Mouse (Mus musculus): ENCODE measurements around the gene H2-T3.
"Not testable (repeated sequence)": the region's sequence is repeated elsewhere in the genome, so short reads cannot be mapped to it uniquely, and the experiment has no call there.

Gene H2-T3

DNA sequence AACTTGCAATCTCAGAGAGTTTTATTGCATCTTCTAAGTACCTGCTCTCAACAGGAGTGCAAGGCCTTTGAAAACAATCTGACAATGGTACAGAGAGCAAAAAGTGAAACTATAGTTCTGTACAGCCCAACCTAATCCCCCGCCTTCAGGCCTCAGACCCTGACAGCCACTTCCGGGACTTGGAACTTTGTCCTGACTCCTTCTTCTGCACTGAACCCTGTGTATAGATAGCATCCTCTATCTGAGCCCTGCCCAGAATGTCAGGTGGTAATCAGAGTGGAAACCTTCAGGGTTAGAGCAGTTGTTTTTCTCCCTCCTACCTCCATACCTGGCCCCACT, at the start of gene H2-T3:
Gene H2-T3, minus strand, starts transcription at position 119 of the 339 bp plus-strand sequence.
- in situ Hi-C loops (cut with MseI, MboI), result loop anchor here (10.0 kb wide), 1 partner anchor 125 kb away; no protein-coding TSS in a partner anchor

DNA sequence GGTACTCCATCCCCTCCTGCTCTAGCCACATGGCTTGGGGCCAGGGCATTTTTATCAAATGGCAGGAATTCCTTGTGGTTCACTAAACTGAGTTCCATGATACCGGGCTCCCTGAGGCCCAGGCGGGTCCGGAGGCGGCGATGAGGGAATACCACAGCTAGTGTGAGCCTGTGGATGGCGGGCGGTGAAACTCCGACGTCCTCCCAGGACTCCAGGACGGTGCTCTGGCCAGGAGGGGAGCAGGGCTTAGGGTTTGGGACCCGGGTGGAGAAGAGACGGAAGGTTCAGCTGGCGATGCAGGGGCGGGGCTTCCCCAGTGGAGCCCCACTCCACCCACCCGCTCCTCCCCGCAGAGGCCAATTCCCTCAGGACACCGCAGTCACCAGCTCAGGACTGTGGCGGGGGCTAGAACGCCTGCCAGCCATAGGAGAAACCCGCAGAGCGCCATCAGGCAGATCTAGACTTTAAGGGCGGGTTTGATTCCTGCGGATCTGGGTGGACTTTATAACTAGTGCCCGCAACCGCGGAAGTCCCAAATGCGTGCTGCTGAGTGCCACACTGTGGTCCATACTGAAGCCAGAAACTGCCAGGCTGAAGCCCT, 47.3 kb upstream of the H2-T3 start:
- in situ Hi-C loops (cut with MseI, MboI), result no loop called here

DNA sequence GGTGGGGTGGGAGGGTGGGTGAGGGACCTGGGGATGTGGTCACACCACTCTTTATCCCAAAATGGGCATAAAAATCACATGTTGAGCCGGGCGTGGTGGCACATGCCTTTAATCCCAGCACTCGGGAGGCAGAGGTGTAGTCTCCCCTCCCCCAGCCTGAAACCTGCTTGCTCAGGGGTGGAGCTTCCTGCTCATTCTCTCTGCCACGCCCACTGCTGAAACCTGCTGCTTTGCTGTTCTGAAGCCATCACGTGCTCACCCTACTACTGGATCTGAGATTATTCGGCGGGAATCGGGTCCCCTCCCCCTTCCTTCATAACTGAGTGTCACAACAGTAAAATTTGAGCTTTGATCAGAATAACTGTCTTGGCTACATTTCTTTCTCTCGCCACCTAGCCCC, 45.2 kb upstream of the H2-T3 start:
- in situ Hi-C loops (cut with MseI, MboI), result not testable (repeated sequence)

DNA sequence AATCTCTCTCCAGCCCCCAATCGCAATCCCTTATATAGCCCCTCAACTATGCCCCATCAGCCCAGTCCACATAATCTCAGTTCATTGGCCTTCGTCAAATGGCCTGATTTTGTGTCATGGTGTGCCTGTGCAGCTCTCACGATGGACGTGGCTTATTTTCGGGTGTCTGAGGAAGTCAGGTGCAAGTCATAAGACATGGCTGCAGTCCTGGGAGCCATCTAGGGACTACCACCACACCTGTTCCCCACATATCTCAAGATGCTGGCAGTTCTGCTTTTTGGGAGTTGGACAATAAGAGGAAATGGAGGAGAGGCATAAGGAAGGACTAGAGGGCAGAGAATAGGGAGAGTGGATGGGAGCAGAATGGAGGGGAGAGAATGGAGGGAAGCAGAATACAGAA, 43.5 kb upstream of the H2-T3 start:
- in situ Hi-C loops (cut with MseI, MboI), result no loop called here

GRCm38 (mm10) chr17:36231318-36231717, 41.2 kb upstream of the H2-T3 start:
- in situ Hi-C loops (cut with MseI, MboI), result no loop called here

DNA sequence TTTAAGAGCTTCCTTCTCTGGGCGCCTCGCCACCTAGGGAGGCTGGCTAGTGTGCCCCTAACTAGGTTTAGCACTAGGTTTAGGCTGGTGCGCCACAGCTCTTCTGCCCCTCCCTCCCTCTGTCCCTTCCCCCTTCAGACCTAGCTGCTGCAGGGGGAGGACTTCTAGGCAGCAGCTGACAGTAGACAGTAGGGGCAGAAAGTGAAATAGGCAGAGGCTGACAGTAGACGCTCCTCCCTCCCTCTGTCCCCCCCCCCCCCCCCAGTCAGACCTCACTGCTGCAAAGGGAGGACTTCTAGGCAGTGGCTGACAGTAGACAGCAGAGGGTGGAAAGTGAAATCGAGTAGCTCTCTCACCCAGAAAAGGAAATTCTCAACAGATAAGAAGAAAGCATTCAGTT, 39.0 kb upstream of the H2-T3 start:
- in situ Hi-C loops (cut with MseI, MboI), result no loop called here

- in situ Hi-C loops (cut with MseI, MboI), result no loop called here
Measured at GRCm38 (mm10) chr17:36226921-36227320, 36.8 kb upstream of the H2-T3 start.

DNA sequence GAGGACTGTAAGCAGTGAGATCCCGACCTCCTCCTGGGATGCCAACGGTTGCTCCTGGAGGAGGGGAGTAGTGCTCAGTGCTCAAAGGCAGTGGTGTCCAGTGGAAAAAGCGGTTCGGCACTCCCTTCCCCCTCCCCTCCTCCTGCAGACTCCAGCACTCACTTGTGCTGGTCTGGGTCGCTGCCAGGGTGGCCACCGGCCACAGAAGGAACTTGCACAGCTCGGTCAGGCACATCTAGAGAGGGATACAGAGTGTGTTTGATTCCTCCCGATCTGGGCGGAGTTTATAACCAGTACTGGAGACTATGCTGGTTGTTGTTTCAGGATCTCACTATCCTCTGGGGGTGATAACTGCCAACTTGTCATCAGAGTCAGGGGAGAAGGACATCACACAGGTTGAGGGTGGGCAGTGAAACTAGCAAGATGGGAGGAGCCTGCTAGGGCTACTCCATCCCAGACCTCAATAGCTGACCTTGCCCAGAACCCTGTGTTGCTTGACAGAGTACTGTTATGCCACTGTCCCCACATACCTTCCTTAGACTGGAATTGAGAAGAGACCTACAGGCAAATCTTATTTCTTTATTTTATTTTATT, 35.2 kb upstream of the H2-T3 start:
- in situ Hi-C loops (cut with MseI, MboI), result no loop called here

GRCm38 (mm10) chr17:36224451-36224850, 34.4 kb upstream of the H2-T3 start:
- in situ Hi-C loops (cut with MseI, MboI), result no loop called here

DNA sequence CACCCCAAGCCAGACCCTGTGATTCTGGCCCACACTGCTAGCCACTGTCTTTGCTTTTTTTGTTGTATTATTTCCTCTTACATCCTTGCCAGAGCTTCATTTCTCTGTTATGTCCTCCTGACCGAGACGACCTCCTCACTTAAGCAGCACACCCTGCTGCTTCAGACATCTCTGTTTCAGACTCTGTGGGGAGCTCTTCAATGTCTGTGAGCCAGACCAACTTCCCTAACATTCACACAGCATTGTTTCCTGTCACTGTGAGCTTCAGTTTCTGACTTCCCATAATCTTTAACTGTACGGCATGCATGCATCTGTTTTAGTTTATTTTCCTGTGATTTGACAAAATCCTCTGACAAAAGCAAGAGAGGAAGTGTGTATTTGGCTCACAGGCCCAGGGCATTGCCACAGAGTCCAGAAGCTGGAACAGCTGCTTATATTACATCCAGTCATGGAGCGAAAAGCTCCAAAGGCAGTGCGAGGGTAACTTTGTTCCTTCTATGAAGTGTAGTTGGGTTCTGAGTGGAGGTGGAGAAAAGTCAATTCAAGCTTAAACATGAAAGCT, 28.6 kb upstream of the H2-T3 start:
- in situ Hi-C loops (cut with MseI, MboI), result no loop called here

GRCm38 (mm10) chr17:36215586-36215985, 25.5 kb upstream of the H2-T3 start:
- in situ Hi-C loops (cut with MseI, MboI), result no loop called here

DNA sequence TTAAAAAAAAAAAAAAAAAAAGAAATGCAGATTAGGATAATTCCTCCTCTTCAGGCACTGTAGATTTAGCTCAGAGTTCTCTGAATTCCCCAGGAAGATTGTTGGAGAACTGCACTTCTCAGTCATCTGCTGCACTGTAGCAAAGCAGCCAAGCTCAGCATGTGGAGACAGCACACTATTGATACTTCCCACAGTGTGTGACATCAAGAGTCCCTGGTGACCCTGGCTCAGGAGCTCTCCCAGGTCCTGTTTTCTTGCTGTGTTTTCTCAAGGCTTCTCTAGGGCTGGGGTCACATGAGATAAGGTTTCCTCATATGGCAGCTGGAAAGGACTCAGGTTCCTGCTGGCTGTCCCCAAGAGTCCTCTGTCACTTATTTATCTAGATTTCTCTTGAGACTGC, 16.8 kb upstream of the H2-T3 start:
- in situ Hi-C loops (cut with MseI, MboI), result no loop called here

GRCm38 (mm10) chr17:36205862-36206261, 15.8 kb upstream of the H2-T3 start:
- in situ Hi-C loops (cut with MseI, MboI), result no loop called here

GRCm38 (mm10) chr17:36205456-36205855, 15.4 kb upstream of the H2-T3 start:
- in situ Hi-C loops (cut with MseI, MboI), result no loop called here

DNA sequence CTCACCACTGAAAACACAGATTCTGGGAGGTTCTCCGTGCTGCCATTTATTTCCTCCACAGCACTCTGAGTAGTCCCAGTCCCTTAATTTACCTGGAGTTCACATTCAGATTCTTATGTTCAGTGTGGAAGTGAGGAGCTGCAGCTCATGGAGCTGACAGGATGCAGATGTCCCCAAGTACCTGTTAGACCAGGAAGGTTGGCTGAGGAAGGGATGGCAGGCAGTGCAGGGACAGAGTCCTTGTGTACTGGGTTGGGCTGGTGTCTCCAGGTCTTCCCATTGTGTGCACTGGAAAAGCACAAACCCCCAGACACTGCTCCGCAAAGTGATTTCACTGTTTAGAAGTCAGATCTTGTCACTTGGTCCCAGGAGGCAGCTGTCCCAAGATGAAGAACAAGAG, 11.8 kb upstream of the H2-T3 start:
- in situ Hi-C loops (cut with MseI, MboI), result no loop called here

GRCm38 (mm10) chr17:36198317-36198716, 8.2 kb upstream of the H2-T3 start:
- in situ Hi-C loops (cut with MseI, MboI), result loop anchor here (10.0 kb wide), 1 partner anchor 134 kb away; no protein-coding TSS in a partner anchor

GRCm38 (mm10) chr17:36194471-36194870, 4.4 kb upstream of the H2-T3 start:
- in situ Hi-C loops (cut with MseI, MboI), result loop anchor here (10.0 kb wide), 1 partner anchor 130 kb away; no protein-coding TSS in a partner anchor

DNA sequence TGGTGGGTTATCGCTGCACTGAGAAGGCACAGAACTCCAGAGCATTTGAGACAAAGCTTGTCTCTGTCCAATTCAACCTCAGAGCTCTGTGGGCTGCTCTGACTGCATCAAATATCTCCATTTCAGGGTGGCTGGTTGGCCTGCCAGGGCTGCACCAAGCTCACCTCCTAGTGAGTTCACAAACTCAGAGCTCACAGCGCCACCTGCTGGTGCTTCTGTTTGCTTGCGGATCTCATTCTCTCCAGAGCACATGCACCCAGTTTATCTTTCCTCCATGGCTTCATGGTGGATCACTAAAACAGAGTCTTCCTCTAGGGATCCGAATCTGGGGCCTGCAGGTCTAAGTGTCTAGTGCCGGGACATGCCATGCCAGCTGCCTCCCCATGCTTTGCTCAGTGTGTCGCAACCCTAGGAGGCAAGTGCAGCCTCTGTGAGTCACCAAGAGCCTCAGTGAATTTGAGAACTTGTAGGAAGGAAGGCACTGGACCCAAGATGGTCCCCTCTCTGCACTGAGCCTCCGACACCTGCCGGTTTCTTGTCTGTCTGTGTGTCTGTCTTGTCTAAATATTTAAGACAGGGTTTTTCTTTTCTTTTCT, 3.6 kb upstream of the H2-T3 start:
- in situ Hi-C loops (cut with MseI, MboI), result loop anchor here (10.0 kb wide), 1 partner anchor 129 kb away; no protein-coding TSS in a partner anchor

DNA sequence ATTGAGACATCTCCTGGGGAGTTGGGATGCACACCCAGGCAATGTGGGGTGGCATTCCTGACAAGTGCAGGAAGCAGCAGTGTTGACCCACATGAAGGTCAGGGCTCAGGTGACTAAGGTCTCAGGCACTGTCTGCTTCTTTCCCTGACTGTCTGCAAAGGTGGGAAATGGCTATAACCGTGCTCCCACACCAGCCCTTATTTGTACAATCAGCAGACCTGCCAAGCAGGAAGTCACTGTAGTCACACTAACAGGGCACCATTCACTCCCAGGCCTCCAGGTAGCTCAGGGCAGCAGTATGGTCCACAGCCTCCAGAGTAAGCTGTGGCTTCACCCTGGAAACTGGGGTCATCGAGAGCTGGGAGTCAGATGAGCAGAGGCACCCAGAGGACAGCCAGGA, 2.3 kb upstream of the H2-T3 start:
- in situ Hi-C loops (cut with MseI, MboI), result loop anchor here (10.0 kb wide), 1 partner anchor 128 kb away; no protein-coding TSS in a partner anchor

DNA sequence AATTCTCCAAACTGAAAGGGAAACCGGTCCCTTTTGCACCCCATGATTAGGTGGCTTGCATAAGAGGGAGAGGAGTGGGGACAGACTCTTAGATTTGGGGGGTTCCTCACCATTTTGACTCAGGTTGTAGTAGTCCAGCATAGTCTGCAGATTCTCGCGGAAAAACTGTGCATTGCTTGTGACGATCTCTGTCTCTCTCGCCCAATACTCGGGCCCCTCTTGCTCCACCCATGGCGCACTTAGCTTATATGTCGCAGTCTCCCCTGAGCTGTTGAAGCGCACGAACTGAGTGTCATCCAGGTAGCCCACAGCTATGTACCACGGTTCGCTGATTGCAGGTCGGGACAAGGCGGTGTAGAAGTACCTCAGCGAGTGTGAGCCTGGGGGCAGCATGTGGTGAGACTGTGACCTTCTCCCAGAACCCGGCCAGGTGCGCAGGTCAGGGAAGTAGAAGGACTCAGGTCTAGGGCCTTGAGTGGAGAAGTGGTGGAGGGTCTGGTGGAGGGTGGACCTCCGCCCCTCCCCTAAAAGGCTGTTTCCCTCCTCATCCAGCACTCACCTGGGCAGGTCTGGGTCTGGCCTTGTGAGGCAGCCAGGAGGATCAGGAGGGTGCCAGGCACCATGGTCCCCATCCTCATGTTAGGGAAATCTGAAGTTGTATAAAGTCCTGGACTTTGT, 457 bp downstream of the H2-T3 start:
- in situ Hi-C loops (cut with MseI, MboI), result loop anchor here (10.0 kb wide), 1 partner anchor 125 kb away; no protein-coding TSS in a partner anchor

DNA sequence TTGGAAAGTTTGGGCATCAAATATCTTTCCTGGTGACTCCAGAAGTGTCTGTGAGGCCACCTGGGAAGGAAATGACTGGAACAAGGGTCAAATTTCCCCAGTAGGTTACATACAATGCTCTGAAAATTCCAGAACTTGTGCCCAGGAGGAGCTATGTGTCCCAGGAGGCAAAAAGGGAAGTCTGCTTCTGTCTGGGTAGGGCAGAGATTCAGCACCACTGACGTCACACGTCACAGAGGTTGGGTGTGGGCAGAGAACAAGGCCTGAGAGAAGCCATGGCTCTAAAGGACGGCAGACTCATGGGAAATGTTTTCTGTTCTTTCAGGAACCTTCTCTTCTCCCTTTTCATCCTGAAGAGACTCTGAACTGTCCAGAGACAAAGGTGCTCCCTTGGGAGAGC, 2.5 kb downstream of the H2-T3 start:
- in situ Hi-C loops (cut with MseI, MboI), result no loop called here

GRCm38 (mm10) chr17:36182212-36182611, 7.9 kb downstream of the H2-T3 start:
- in situ Hi-C loops (cut with MseI, MboI), result no loop called here

Data from mouse trophoblast stem cell (cell line).